ENCODE assay signal across 13 mouse cellular contexts in genomic region chr10:111966394-111966793, GRCm38 (mm10). TPM values are rescaled to one million over a fixed set of nuclear protein-coding genes. Genes with fewer than 3 reads are reported as not detected.
DNase-seq lines count a peak whose midpoint lies in the region; ATAC-seq and TF ChIP-seq lines count a peak whose summit lies in the region.
"Had no signal": no experiment of that assay in that cellular context is flagged by ENCODE, and none has a peak within 500 bp of the region (broad histone marks: within the 10 kb centered on the region; RNA-seq: fewer than 3 reads in every experiment).

No protein-coding gene starts in this region.

- H3K4me1 ChIP-seq in forebrain, postnatal 0 days (ENCODE audit: insufficient read depth): no peaks in the 10 kb centered on the region
- no peaks in the 10 kb centered on the region for H3K4me1 ChIP-seq in forebrain, embryonic 15.5 days
- H3K4me1 ChIP-seq in midbrain, embryonic 14.5 days (ENCODE audit: control insufficient read depth, insufficient read depth, low read length): no peaks in the 10 kb centered on the region
- H3K4me1 ChIP-seq in midbrain, embryonic 13.5 days (replicated peaks): no peaks in the 10 kb centered on the region

- no peak overlapping the region for H3K4me3 ChIP-seq in forebrain, postnatal 0 days (ENCODE audit: low read depth, low read length)
- no peak overlapping the region for H3K4me3 ChIP-seq in forebrain, embryonic 15.5 days
- no peak overlapping the region for H3K4me3 ChIP-seq in left cerebral cortex, adult 2 months
- no peak overlapping the region for H3K4me3 ChIP-seq in midbrain, embryonic 14.5 days (replicated peaks; ENCODE audit: low read depth, low read length)
- no peak overlapping the region for H3K4me3 ChIP-seq in midbrain, embryonic 13.5 days (replicated peaks)
- H3K4me3 ChIP-seq: erythroblast, embryonic 14.5 days had no signal

- no peak overlapping the region for H3K27ac ChIP-seq in forebrain, postnatal 0 days (ENCODE audit: low read depth, low read length)
- no peak overlapping the region for H3K27ac ChIP-seq in forebrain, embryonic 15.5 days (replicated peaks)
- H3K27ac ChIP-seq in left cerebral cortex, adult 2 months: no peak overlapping the region
- H3K27ac ChIP-seq in midbrain, embryonic 14.5 days (replicated peaks; ENCODE audit: low read depth, low read length): no peak overlapping the region
- H3K27ac ChIP-seq in midbrain, embryonic 13.5 days: no peak overlapping the region

- no peak for ATAC-seq in forebrain, postnatal 0 days
- ATAC-seq in forebrain, embryonic 15.5 days (replicated peaks): no peak
- no peak for ATAC-seq in midbrain, embryonic 14.5 days (ENCODE audit: low FRiP score, low TSS enrichment)
- no peak for ATAC-seq in midbrain, embryonic 13.5 days
- ATAC-seq in megakaryocyte-erythroid progenitor cell, adult 5-6 weeks (replicated peaks; ENCODE audit: low FRiP score, low TSS enrichment, poor library complexity, severe bottlenecking): 0 out of 2 replicates have a peak, but pooled peaks have one; percentile 37

- H3K27me3 ChIP-seq in forebrain, postnatal 0 days (ENCODE audit: insufficient read depth, low read length): no peaks in the 10 kb centered on the region
- peaks cover 3% of the 10 kb centered on the region; the same call in 1 of the 2 replicates for H3K27me3 ChIP-seq in forebrain, embryonic 15.5 days
- H3K27me3 ChIP-seq in midbrain, embryonic 14.5 days (ENCODE audit: control insufficient read depth, insufficient read depth, low read length): peaks cover 4% of the 10 kb centered on the region; the same call in 1 of the 2 replicates
- H3K27me3 ChIP-seq in midbrain, embryonic 13.5 days: peaks cover 15% of the 10 kb centered on the region; the same call in 1 of the 2 replicates

- WGBS in forebrain, postnatal 0 days: 56% methylated on average over 4 of the region's 4 CpGs
- WGBS in forebrain, embryonic 15.5 days: 68% methylated on average over 4 of the region's 4 CpGs
- 60% methylated on average over 4 of the region's 4 CpGs for WGBS in midbrain, embryonic 14.5 days
- 57% methylated on average over 4 of the region's 4 CpGs for WGBS in midbrain, embryonic 13.5 days

- H3K36me3 ChIP-seq in forebrain, postnatal 0 days (ENCODE audit: insufficient read depth): no peaks in the 10 kb centered on the region
- H3K36me3 ChIP-seq in forebrain, embryonic 15.5 days: no peaks in the 10 kb centered on the region
- no peaks in the 10 kb centered on the region for H3K36me3 ChIP-seq in midbrain, embryonic 14.5 days (ENCODE audit: control insufficient read depth, insufficient read depth, low read length)
- H3K36me3 ChIP-seq in midbrain, embryonic 13.5 days: no peaks in the 10 kb centered on the region

- no peak overlapping the region for H3K9ac ChIP-seq in forebrain, postnatal 0 days
- H3K9ac ChIP-seq in forebrain, embryonic 15.5 days (replicated peaks): no peak overlapping the region
- H3K9ac ChIP-seq in midbrain, embryonic 14.5 days (replicated peaks; ENCODE audit: low read length): no peak overlapping the region
- H3K9ac ChIP-seq in midbrain, embryonic 13.5 days (replicated peaks): no peak overlapping the region

- TF ChIP-seq CTCF in forebrain, postnatal 0 days (IDR thresholded peaks at IDR 0.05; ENCODE audit: low read depth): peak; percentile 45
- TF ChIP-seq CTCF in left cerebral cortex, adult 2 months (IDR thresholded peaks at IDR 0.05): peak; percentile 40

- H3K4me2 ChIP-seq in forebrain, postnatal 0 days (ENCODE audit: low read depth): no peak overlapping the region
- H3K4me2 ChIP-seq in forebrain, embryonic 15.5 days (replicated peaks): no peak overlapping the region
- no peak overlapping the region for H3K4me2 ChIP-seq in midbrain, embryonic 14.5 days (ENCODE audit: low read length)
- no peak overlapping the region for H3K4me2 ChIP-seq in midbrain, embryonic 13.5 days (replicated peaks)

- intact Hi-C loops in left cerebral cortex, adult 2 months (cut with DNase I): no loop called here
- intact Hi-C loops in left cerebral cortex, postnatal 4 days (cut with DNase I): no loop called here

- no peaks in the 10 kb centered on the region for H3K9me3 ChIP-seq in forebrain, postnatal 0 days (ENCODE audit: low read length)
- no peaks in the 10 kb centered on the region for H3K9me3 ChIP-seq in forebrain, embryonic 15.5 days
- H3K9me3 ChIP-seq in midbrain, embryonic 14.5 days (ENCODE audit: control insufficient read depth, low read length): no peaks in the 10 kb centered on the region
- no peaks in the 10 kb centered on the region for H3K9me3 ChIP-seq in midbrain, embryonic 13.5 days

- no peak for DNase-seq in forebrain, postnatal 0 days
- DNase-seq in left cerebral cortex, adult 2 months (ENCODE audit: extremely low spot score in 1 of 2, low spot score in 2 of 2): no peak
- no peak for DNase-seq in left cerebral cortex, adult 18-20 months (ENCODE audit: low spot score in 2 of 2)
- DNase-seq in midbrain, embryonic 14.5 days: peak; percentile 38
- no peak for DNase-seq in left cerebral cortex, postnatal 4 days
- DNase-seq: cerebellum, postnatal 36 days; heart, adult 18-20 months; kidney, adult 8-10 months; thymus, postnatal 36 days had no signal

RNA-seq across cellular contexts. Expression of gene Krr1, which starts 6.1 kb away (rescaled TPM):
- 32.5 and 38.2 TPM in 2 replicates for total RNA-seq in forebrain, postnatal 0 days (2014; rRNA removed)
- polyA plus RNA-seq in forebrain, postnatal 0 days (2015; fragmentation: Nextera tagmentation; extraction: Ambion mirVana): 30.5 and 30.8 TPM in 2 replicates
- polyA plus RNA-seq in forebrain, embryonic 15.5 days (2015; fragmentation: Nextera tagmentation; extraction: Ambion mirVana): 47.8 and 51.1 TPM in 2 replicates
- 10 to 100 TPM; 38.0 to 42.6 TPM for total RNA-seq in left cerebral cortex, adult 2 months (2021)
- total RNA-seq in left cerebral cortex, adult 18-20 months (2021): 10 to 100 TPM; 39.6 to 41.1 TPM
- polyA plus RNA-seq in midbrain, embryonic 14.5 days (2014; fragmentation: Nextera tagmentation; extraction: Ambion mirVana): 43.1 and 53.1 TPM in 2 replicates
- 47.3 and 48.9 TPM in 2 replicates for polyA plus RNA-seq in midbrain, embryonic 13.5 days (2015; fragmentation: Nextera tagmentation; extraction: Ambion mirVana)
- 46.6 and 62.5 TPM in 2 replicates for total RNA-seq in megakaryocyte-erythroid progenitor cell, adult 5-6 weeks (2014; fragmentation: Nextera tagmentation)
- total RNA-seq in megakaryocyte-erythroid progenitor cell, adult 5-6 weeks (2017): 66.1 and 67.9 TPM in 2 replicates
- 10 to 100 TPM; 32.7 to 35.8 TPM for total RNA-seq in left cerebral cortex, postnatal 4 days (2021)

RNA-seq across cellular contexts. Expression of gene Glipr1, which starts 36.0 kb away (rescaled TPM):
- total RNA-seq in forebrain, postnatal 0 days (2014; rRNA removed): 0.48 and 0.85 TPM in 2 replicates
- 1.9 and 2.0 TPM in 2 replicates for polyA plus RNA-seq in forebrain, postnatal 0 days (2015; fragmentation: Nextera tagmentation; extraction: Ambion mirVana)
- 0.42 and 0.65 TPM in 2 replicates for polyA plus RNA-seq in forebrain, embryonic 15.5 days (2015; fragmentation: Nextera tagmentation; extraction: Ambion mirVana)
- total RNA-seq in left cerebral cortex, adult 2 months (2021): 1 to 10 TPM in 1 of 2 experiments, under 1 TPM in 1; 0.97 to 2.2 TPM
- 1 to 10 TPM; 1.2 to 1.3 TPM for total RNA-seq in left cerebral cortex, adult 18-20 months (2021)
- 0.42 TPM in 1 of 2 replicates, not detected in the other for polyA plus RNA-seq in midbrain, embryonic 14.5 days (2014; fragmentation: Nextera tagmentation; extraction: Ambion mirVana)
- 0.36 and 0.45 TPM in 2 replicates for polyA plus RNA-seq in midbrain, embryonic 13.5 days (2015; fragmentation: Nextera tagmentation; extraction: Ambion mirVana)
- total RNA-seq in megakaryocyte-erythroid progenitor cell, adult 5-6 weeks (2014; fragmentation: Nextera tagmentation): 15.4 and 18.4 TPM in 2 replicates
- 21.0 and 54.2 TPM in 2 replicates for total RNA-seq in megakaryocyte-erythroid progenitor cell, adult 5-6 weeks (2017)
- total RNA-seq in left cerebral cortex, postnatal 4 days (2021): under 1 TPM in 1 of 2 experiments, not detected in 1; 0.85 TPM
- polyA plus RNA-seq: erythroblast, embryonic 14.5 days had no signal
